Mouse (Mus musculus) embryonic facial prominence, embryonic 14.5 days (tissue): Measurements from ENCODE around the gene Tssk4. TPM values are rescaled to one million over a fixed set of nuclear protein-coding genes. Genes with fewer than 3 reads are reported as not detected.

Experiments used
- ATAC-seq: fragments of 200-750 bp; cut with Nextera tagmentation; 2 replicates; pipeline ENCODE4 v1.8.0; 2017; ENCODE audit warnings: low read depth, moderate number of reproducible peaks, moderate TSS enrichment
- DNase-seq: peaks from one replicate; pipeline ENCODE4 v3.0.0-alpha.2; 2015; ENCODE audit warnings: low spot score
- H3K27ac ChIP-seq: fragments of 300-500 bp; sonication (generic); replicated peaks from 2 replicates; pipeline ENCODE4 v1.5.1; 2014; ENCODE audit warnings: low read depth, mild to moderate bottlenecking, low read length, moderate library complexity
- H3K27me3 ChIP-seq: fragments of 300-500 bp; sonication (generic); replicated peaks from 2 replicates; pipeline ENCODE4 v1.6.1; 2014; ENCODE audit warnings: low read length; ENCODE audit not compliant: control insufficient read depth, insufficient read depth
- H3K36me3 ChIP-seq: fragments of 300-500 bp; sonication (generic); 2 replicates; pipeline ENCODE4 v1.6.1; 2014; ENCODE audit warnings: low read length, mixed read lengths; ENCODE audit not compliant: control insufficient read depth, insufficient read depth
- H3K4me1 ChIP-seq: fragments of 300-500 bp; sonication (generic); 2 replicates; pipeline ENCODE4 v1.6.1; 2014; ENCODE audit warnings: antibody characterized with exemption, low read length; ENCODE audit not compliant: control insufficient read depth, insufficient read depth
- H3K4me2 ChIP-seq: fragments of 300-500 bp; sonication (generic); 2 replicates; pipeline ENCODE4 v1.6.1; 2014; ENCODE audit warnings: low read depth, mild to moderate bottlenecking, low read length, moderate library complexity, mixed read lengths
- H3K4me3 ChIP-seq: fragments of 300-500 bp; sonication (generic); 2 replicates; pipeline ENCODE4 v1.5.1; 2014; ENCODE audit warnings: low read depth, mild to moderate bottlenecking, low read length
- H3K9ac ChIP-seq: fragments of 300-500 bp; sonication (generic); 2 replicates; pipeline ENCODE4 v1.6.1; 2014; ENCODE audit warnings: low read depth, mild to moderate bottlenecking, low read length, moderate library complexity, mixed read lengths
- H3K9me3 ChIP-seq: fragments of 300-500 bp; sonication (generic); 2 replicates; pipeline ENCODE4 v1.6.1; 2016; ENCODE audit warnings: low read length; ENCODE audit not compliant: control insufficient read depth
- WGBS: fragments of 180-500 bp; shearing (Covaris S2); extraction: QIAGEN DNeasy Blood & Tissue Kit; methylation state at CpG from one replicate; pipeline ENCODE4 v1.1.7; 2014; 5-methylcytosine and 5-hydroxymethylcytosine counted together
- polyA plus RNA-seq: library from polyadenylated mRNA; unstranded; fragments of >200 nt; fragmentation: Nextera tagmentation; extraction: Ambion mirVana; gene quantifications from 2 replicates; pipeline ENCODE4 v1.2.1, GENCODE M21; 2014

The Tssk4 gene
- polyA plus RNA-seq, 1 experiment from 2014 or later, result 0.97 TPM

GRCm38 (mm10) chr14:55682118-55682493 lies 32.1 kb downstream of the Tssk4 start:
- H3K27ac ChIP-seq, result peak overlapping the region; percentile 92
- no peaks in the 10 kb centered on the region for H3K4me1 ChIP-seq
- H3K9me3 ChIP-seq, result no peaks in the 10 kb centered on the region
- no peak for DNase-seq
- ATAC-seq, result peak; percentile 19
- H3K9ac ChIP-seq, result peak overlapping the region; percentile 84
- H3K4me3 ChIP-seq, result peak overlapping the region; percentile 81
- H3K4me2 ChIP-seq, result peak overlapping the region; percentile 82
- 12% methylated on average over 3 of the region's 3 CpGs for WGBS
- H3K36me3 ChIP-seq, result peaks cover 36% of the 10 kb centered on the region
- H3K27me3 ChIP-seq, result no peaks in the 10 kb centered on the region

- no peaks in the 10 kb centered on the region for H3K36me3 ChIP-seq
- ATAC-seq, result no peak
- WGBS, result 65% methylated on average over 10 of the region's 10 CpGs
- H3K27me3 ChIP-seq, result no peaks in the 10 kb centered on the region
- no peak overlapping the region for H3K4me3 ChIP-seq
- peak; percentile 39 for DNase-seq
- H3K9me3 ChIP-seq, result no peaks in the 10 kb centered on the region
- no peak overlapping the region for H3K4me2 ChIP-seq
- no peak overlapping the region for H3K27ac ChIP-seq
- no peak overlapping the region for H3K9ac ChIP-seq
- no peaks in the 10 kb centered on the region for H3K4me1 ChIP-seq
Measured at GRCm38 (mm10) chr14:55689433-55689832, 39.4 kb downstream of the Tssk4 start.

DNA sequence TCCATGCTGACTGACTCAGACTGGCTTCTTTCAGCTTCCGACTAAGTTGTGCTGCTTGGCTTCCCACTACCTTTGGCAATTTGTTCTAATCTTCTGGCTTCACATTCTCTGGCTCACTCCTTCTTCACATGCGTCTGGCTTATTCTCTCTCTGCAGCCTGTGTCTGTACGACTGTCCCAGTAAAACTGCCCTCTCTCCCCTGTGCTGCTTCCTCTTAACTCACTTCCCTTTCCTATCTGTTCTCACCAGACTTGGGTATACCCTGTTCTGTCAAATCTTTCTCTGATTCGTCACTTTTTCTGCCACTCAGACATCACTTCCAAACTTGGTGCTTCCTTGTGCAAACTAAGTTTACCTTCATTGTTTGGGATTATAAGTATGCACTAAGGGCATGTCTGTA lies 47.2 kb downstream of the Tssk4 start:
- no peaks in the 10 kb centered on the region for H3K36me3 ChIP-seq
- H3K4me2 ChIP-seq, result no peak overlapping the region
- H3K9me3 ChIP-seq, result no peaks in the 10 kb centered on the region
- H3K4me1 ChIP-seq, result no peaks in the 10 kb centered on the region
- ATAC-seq, result no peak
- no peaks in the 10 kb centered on the region for H3K27me3 ChIP-seq
- no peak overlapping the region for H3K9ac ChIP-seq
- H3K27ac ChIP-seq, result no peak overlapping the region
- DNase-seq, result no peak
- WGBS, result 85% methylated on average over 4 of the region's 4 CpGs
- no peak overlapping the region for H3K4me3 ChIP-seq

- ATAC-seq, result no peak
- H3K4me3 ChIP-seq, result no peak overlapping the region
- 55% methylated on average over 8 of the region's 9 CpGs for WGBS
- no peak overlapping the region for H3K4me2 ChIP-seq
- H3K27me3 ChIP-seq, result no peaks in the 10 kb centered on the region
- no peaks in the 10 kb centered on the region for H3K4me1 ChIP-seq
- DNase-seq, result no peak
- no peaks in the 10 kb centered on the region for H3K9me3 ChIP-seq
- H3K27ac ChIP-seq, result no peak overlapping the region
- H3K9ac ChIP-seq, result no peak overlapping the region
- H3K36me3 ChIP-seq, result no peaks in the 10 kb centered on the region
Measured at GRCm38 (mm10) chr14:55701131-55701530, 51.1 kb downstream of the Tssk4 start.

Other genes starting within 250 kb of the Tssk4 start
- gene Dhrs4, start 171.4 kb upstream of the Tssk4 start, polyA plus RNA-seq, result 46.9 and 47.4 TPM in 2 replicates
- 3.4 and 3.9 TPM in 2 replicates for gene Carmil3, start 159.5 kb upstream of the Tssk4 start, polyA plus RNA-seq
- 3.7 and 5.2 TPM in 2 replicates for gene Cpne6, start 139.7 kb upstream of the Tssk4 start, polyA plus RNA-seq
- gene Nrl, start 125.2 kb upstream of the Tssk4 start, polyA plus RNA-seq, result not detected in 2 replicates
- 28.1 and 32.7 TPM in 2 replicates for gene Pck2, start 109.9 kb upstream of the Tssk4 start, polyA plus RNA-seq
- gene Dcaf11, start 90.2 kb upstream of the Tssk4 start, polyA plus RNA-seq, result 55.1 and 57.7 TPM in 2 replicates
- gene A730061H03Rik, start 89.8 kb upstream of the Tssk4 start, polyA plus RNA-seq, result 1.1 and 1.2 TPM in 2 replicates
- gene Fitm1, start 74.6 kb upstream of the Tssk4 start, polyA plus RNA-seq, result 36.5 and 46.9 TPM in 2 replicates
- 119 and 123 TPM in 2 replicates for gene Psme1, start 72.1 kb upstream of the Tssk4 start, polyA plus RNA-seq
- gene Emc9, start 64.9 kb upstream of the Tssk4 start, polyA plus RNA-seq, result 9.9 and 12.6 TPM in 2 replicates
- 249 TPM in 2 replicates for gene Psme2, start 59.1 kb upstream of the Tssk4 start, polyA plus RNA-seq
- 11.7 and 13.7 TPM in 2 replicates for gene Rnf31, start 58.5 kb upstream of the Tssk4 start, polyA plus RNA-seq
- 10.8 and 12.1 TPM in 2 replicates for gene Irf9, start 46.6 kb upstream of the Tssk4 start, polyA plus RNA-seq
- 2.0 and 2.3 TPM in 2 replicates for gene Rec8, start 32.1 kb upstream of the Tssk4 start, polyA plus RNA-seq
- 127 and 134 TPM in 2 replicates for gene Ipo4, start 14.2 kb upstream of the Tssk4 start, polyA plus RNA-seq
- gene Gm49378, start 12.3 kb upstream of the Tssk4 start, polyA plus RNA-seq, result 0.79 and 2.8 TPM in 2 replicates
- gene Tm9sf1, start 6.4 kb upstream of the Tssk4 start, polyA plus RNA-seq, result 106 and 108 TPM in 2 replicates
- gene Mdp1, start 10.3 kb downstream of the Tssk4 start, polyA plus RNA-seq, result 42.6 and 48.3 TPM in 2 replicates
- 49.6 and 54.8 TPM in 2 replicates for gene Gmpr2, start 21.8 kb downstream of the Tssk4 start, polyA plus RNA-seq
- gene Nedd8, start 21.9 kb downstream of the Tssk4 start, polyA plus RNA-seq, result 524 and 534 TPM in 2 replicates
- gene Tinf2, start 31.6 kb downstream of the Tssk4 start, polyA plus RNA-seq, result 32.2 and 36.2 TPM in 2 replicates
- 7.1 and 8.0 TPM in 2 replicates for gene Tgm1, start 63.7 kb downstream of the Tssk4 start, polyA plus RNA-seq
- 20.7 and 20.9 TPM in 2 replicates for gene Rabggta, start 72.1 kb downstream of the Tssk4 start, polyA plus RNA-seq
- 76.5 and 83.8 TPM in 2 replicates for gene Dhrs1, start 95.5 kb downstream of the Tssk4 start, polyA plus RNA-seq
- gene Nop9, start 95.5 kb downstream of the Tssk4 start, polyA plus RNA-seq, result 32.6 and 36.9 TPM in 2 replicates
- gene Cideb, start 108.3 kb downstream of the Tssk4 start, polyA plus RNA-seq, result 0.33 and 0.59 TPM in 2 replicates
- 0.47 and 0.51 TPM in 2 replicates for gene Ltb4r2, start 111.2 kb downstream of the Tssk4 start, polyA plus RNA-seq
- gene Ltb4r1, start 115.8 kb downstream of the Tssk4 start, polyA plus RNA-seq, result 0.24 and 0.56 TPM in 2 replicates
- gene Adcy4, start 133.9 kb downstream of the Tssk4 start, polyA plus RNA-seq, result 13.4 and 16.2 TPM in 2 replicates
- 32.0 and 35.3 TPM in 2 replicates for gene Ripk3, start 138.7 kb downstream of the Tssk4 start, polyA plus RNA-seq
- gene Nfatc4, start 173.0 kb downstream of the Tssk4 start, polyA plus RNA-seq, result 56.5 and 74.7 TPM in 2 replicates
- gene Nynrin, start 203.8 kb downstream of the Tssk4 start, polyA plus RNA-seq, result 15.6 and 19.5 TPM in 2 replicates
- gene Cbln3, start 234.2 kb downstream of the Tssk4 start, polyA plus RNA-seq, result 0.25 and 0.50 TPM in 2 replicates
- 9.1 and 9.7 TPM in 2 replicates for gene Khnyn, start 234.8 kb downstream of the Tssk4 start, polyA plus RNA-seq